Mouse (Mus musculus): Measurements from ENCODE around the gene Ptk7.

GRCm38 (mm10) chr17:46543661-46544060, 85.6 kb downstream of the Ptk7 start:
- TF ChIP-seq CTCF (IDR thresholded peaks at IDR 0.05; ENCODE audit: extremely low read depth, insufficient read depth, low read length) = no peak
- no peak for TF ChIP-seq POLR2A (IDR thresholded peaks at IDR 0.05; ENCODE audit: extremely low read depth, insufficient read depth, low read length)
